Mouse (Mus musculus): Measurements from ENCODE around the gene Lrch4.

DNA sequence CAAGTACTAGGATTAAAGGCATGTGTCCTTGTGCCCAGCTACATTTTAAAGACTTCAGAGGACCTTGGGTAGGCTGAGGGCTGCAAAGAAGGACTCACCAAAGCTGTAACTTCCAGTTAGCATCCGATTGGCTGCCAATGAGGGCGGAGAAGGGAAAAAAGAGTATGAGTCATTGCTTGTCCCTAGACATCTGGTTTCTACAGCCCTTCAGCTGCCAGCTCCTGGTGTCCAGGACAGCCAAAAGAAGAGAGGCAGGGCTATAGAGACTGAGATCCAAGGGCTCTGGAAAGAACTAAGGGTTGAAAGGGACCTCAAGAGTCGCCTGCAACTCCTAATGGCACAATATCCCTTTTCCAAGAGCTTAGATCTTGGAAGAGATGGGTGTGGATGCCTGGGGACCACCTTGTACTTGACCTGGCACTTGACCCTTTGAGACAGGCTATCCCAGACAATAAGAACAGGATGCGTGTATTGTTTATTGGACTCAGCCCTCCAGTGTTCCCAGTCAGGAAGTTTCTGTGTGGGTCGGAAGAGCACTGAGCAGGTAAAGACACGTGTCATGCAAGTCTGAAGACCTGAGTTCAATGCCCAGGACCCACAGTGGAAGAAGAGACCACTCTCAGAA lies 31.3 kb downstream of the Lrch4 start:
- TF ChIP-seq CTCF (IDR thresholded peaks at IDR 0.05; ENCODE audit: borderline replicate concordance, control insufficient read depth, extremely low read depth, insufficient read depth, low read length, poor library complexity) = no peak
- TF ChIP-seq POLR2A (IDR thresholded peaks at IDR 0.05; ENCODE audit: control insufficient read depth, extremely low read depth, insufficient read depth, low read length, poor library complexity) = no peak
